Mouse (Mus musculus) frontal cortex, postnatal 14 days (tissue): Measurements from ENCODE around the gene Hgd.

Source experiments
- DNase-seq, 2 experiments: peaks; one replicate each; pipeline ENCODE4 v3.0.0; 2022; ENCODE audit warnings: low spot score in 2 of 2

Gene Hgd

DNA sequence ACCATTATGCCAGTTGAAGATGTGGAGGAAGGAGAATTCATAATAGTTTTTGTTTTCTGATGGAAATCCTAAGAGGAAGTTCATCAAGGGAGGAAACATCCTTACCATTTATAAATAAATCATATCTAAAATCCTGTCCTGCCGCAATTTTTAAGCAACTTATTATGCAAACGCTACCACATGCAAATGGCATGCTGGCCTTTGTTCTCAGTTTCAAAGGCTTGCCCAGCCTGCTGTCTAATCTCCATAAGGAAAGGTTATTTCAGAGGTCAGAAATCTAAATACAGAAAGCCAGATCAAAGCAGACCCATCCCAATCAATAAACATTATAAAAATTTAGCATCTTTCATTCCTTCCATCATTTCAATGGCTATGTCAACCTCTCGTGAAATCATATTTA lies 1.9 kb downstream of the Hgd start:
- no peak for DNase-seq

- DNase-seq: no peak
Observed at GRCm38 (mm10) chr16:37583306-37583705, 3.4 kb downstream of the Hgd start.

GRCm38 (mm10) chr16:37583801-37584200 lies 3.8 kb downstream of the Hgd start:
- no peak for DNase-seq

DNA sequence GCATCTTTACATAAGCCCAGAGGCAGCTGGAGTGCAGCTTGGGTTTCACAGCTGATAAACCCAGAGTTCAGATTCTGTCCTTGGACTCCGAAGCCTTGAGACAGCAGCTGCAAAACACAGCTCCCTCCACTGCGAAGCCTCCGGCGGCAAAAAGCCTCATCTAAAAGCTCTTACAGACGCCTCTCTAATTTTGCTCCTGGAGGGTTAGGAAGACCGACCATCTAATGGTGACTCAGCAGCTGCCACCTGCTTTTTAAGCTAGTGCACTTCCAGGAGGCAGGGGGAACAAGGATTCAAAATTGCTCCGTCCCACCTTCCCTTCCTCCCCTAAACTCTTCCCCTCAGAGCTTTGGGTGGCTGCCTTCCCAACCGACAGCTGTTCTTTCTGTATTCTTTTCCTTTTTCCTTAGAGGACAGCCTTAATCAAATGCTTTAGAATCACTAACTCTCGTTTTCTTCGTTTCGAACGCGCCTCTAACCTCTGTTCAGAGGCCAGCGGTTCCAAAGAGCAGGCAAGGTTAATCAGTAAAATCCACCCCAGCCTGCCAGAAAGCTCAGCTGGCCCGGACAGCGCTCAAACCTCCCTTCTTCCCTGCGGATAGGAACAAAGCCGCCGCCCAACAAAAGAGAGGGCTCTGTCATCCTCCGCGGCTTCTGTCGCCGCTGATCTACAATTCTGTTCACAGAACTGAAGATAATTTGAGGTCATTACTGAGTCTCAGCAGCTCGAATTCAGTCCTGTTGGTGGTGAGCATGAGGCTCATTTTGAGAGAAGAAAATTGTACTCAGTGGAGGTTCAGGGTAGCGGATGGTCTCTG lies 4.5 kb downstream of the Hgd start:
- DNase-seq: peak in 1 of 2 experiments; percentile 44

DNA sequence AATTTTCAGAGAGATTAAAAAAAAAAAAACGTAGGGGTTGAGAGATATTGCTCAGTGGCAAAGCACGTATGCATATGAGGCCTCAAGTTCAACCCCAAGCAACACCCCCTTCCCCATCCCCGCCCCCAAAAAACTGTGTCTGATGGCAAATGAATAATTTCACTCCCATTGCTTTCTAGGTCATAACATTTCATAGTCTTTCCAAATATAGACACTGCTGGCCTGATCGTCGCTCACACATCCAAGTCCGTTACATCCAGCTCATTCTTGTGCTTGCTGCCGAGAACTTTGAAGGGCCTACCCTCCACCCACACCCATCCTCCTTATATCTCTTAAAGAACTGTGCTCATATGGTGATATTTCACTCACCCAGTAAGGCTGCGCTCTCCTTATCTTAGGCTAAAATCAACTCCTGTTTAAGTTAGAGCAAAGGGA lies 5.2 kb downstream of the Hgd start:
- DNase-seq: no peak

DNA sequence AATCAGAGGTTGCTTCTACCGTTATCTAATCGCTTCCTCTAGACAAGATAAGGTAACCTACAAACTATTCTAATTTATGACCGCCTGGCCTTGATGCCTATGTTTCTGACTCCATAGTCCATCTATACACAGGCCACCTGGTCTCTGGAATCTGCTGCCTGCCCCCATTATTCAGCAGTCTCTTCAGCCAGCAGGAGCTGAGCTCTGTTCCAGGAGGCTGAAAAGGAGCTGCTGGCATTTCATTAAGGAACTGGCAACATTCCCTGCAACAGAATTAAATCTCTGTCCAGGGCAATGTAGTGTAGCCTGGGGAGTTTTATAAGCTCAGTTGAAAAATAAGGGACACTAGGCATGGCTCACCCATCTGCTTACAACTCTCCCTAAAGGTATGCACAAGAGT lies 11.0 kb downstream of the Hgd start:
- DNase-seq: no peak

DNA sequence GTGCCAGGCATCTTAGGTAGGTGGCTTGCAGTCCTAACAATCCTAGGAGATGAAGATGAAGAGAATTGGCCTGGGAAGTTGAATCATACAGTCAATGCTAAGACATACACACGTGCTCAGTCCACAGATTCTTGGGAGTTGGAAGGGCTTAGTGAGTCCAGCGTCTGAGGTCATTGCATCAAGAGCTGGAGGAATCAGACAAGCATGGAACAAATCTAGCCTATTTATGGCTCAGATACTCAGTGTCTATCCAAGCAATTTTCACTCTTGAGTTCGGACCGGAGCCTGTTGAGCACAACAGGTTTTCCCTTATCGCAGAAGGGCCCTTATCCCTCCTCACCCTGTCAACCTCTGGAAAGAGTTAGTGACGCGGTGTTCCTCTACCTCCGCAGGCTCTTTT lies 11.6 kb downstream of the Hgd start:
- no peak for DNase-seq

GRCm38 (mm10) chr16:37597412-37597811 lies 17.5 kb downstream of the Hgd start:
- DNase-seq: no peak

- no peak for DNase-seq
Observed at GRCm38 (mm10) chr16:37598463-37598862, 18.5 kb downstream of the Hgd start.

DNA sequence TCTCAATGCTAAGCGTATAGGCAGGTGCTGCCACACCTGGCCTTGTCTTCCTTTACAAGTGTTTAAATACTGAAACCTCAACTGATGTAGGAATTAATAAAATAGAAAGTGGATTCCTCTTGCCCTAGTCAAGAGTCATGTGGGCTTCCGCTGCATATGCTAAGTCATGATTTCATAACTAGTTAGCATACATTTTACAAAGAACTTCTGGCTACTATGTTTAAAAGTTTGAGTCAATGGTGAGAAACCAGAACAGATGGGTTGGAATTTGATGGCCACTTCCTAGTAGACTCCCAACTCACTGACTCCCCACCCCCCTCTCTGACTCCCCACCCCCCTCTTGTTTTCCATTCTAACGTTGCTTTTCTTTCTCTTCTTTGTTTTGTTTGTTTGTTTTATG lies 19.4 kb downstream of the Hgd start:
- DNase-seq: no peak

- DNase-seq: no peak
Observed at GRCm38 (mm10) chr16:37603431-37603830, 23.5 kb downstream of the Hgd start.

DNA sequence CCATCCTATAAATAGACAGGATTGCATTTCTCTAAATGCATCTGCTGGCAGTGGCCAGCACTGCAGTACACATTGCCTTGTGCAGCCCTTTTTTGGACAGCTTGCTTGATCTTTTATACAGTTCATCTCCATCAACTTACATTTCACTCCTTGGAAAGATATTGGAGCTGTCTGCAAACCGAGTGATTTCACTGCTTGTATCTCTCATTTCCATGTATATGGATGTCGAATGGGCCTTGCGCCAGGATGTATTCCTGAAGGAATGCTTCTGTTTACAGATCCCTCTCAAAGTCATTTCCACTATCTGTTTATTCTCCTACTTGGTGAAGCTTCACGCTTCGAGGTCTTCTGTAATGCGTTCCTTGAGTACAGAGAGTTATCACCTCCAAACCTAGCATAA lies 24.3 kb downstream of the Hgd start:
- DNase-seq: no peak

DNA sequence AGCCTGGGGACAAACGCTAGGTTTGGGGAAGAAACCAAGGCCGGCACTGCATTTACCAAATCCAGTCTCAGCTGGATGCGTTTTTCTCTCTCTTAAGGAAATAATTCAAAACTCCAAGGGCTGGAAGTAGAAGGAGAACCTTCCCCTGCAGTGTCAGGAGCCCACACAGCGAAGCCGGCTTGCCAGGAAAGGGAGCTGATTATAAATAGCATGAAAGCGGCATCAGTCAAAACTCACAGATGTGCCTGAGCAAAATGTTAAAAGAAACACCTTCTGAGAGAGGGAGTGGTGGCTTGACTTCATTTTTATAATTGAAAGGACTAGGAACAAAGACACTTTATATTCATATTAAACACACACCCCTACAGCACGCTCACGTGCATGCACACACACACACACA lies 30.4 kb downstream of the Hgd start:
- peak in 1 of 2 experiments; percentile 29 for DNase-seq

DNA sequence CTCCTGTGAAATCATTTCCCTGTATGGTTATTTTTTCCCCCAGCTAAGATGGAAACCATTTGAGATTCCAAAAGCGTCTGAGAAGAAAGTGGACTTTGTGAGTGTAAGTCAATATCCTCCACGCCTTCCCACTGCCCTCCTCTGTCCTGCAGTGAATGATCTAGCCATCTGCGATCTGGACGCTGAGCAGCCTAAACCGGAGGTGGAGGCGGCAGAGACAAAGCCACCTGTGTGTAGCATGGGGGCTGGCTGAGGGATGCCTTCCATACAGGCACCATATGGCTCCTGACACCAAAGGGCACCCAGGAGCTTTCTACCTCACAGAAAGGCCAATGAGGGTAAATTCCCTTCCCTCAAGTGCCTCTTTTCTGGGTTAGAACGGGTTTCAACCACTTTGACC lies 31.1 kb downstream of the Hgd start:
- no peak for DNase-seq

GRCm38 (mm10) chr16:37612013-37612412 lies 32.1 kb downstream of the Hgd start:
- no peak for DNase-seq

DNA sequence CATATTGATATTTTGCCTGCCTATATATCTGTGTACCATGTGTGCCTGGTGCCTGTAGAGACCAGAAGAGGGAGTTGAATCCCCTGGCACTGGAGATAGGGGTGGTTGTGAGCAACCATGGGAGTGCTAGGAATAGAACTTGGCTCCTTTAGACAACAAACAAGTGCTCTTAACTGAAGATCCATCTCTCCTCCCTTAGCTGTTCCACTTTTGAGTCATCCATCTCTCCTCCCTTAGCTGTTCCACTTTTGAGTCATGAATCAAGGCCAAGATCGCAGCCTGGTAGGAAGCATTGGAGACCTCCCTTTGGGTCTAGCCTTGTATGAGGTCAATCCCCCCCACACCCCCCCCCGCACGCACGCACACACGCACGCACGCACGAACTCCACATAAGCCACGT lies 34.6 kb downstream of the Hgd start:
- DNase-seq: no peak

GRCm38 (mm10) chr16:37615429-37615828 lies 35.5 kb downstream of the Hgd start:
- no peak for DNase-seq

DNA sequence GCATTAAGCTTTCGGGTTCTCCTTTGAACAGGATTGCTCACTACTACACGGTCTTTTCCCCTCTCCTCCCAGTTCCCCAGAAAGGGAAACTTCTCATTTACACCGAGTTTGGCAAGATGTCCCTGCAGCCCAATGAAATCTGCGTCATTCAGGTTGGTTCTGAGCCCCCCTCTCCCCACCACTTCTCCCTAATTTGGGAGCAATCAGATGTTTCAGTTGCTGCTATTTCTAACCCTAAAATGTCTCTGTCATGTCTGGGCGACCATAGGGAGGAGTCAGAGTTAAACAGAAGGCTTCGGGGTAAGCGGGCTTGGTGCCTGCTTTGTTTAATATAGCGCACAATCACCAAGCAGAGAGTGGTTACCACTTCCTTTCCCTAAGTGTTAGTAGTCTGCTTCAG lies 36.2 kb downstream of the Hgd start:
- no peak for DNase-seq

- DNase-seq: peak; percentile 43 to 46
Observed at GRCm38 (mm10) chr16:37617695-37618094, 37.7 kb downstream of the Hgd start.

- no peak for DNase-seq
Observed at GRCm38 (mm10) chr16:37622403-37622802, 42.5 kb downstream of the Hgd start.

DNA sequence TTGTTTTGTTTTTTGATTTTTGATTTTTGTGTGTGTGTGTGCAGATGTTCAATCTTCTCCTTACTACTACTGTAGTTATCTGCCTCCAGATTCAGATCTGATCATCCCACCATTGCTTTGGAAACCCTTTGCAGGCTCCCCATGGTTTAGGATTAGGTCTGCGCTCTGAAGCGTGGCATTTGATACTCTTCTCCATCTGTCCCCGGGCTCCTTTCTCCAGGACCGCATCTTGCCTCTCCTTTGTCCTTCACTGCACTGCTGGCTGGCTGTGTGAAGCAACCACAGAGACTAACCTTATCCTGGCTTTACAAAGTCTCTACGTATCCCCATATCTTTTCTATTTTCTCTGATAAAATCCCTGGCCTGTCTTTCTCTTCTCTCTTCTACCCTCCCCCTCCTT lies 43.0 kb downstream of the Hgd start:
- no peak for DNase-seq

DNA sequence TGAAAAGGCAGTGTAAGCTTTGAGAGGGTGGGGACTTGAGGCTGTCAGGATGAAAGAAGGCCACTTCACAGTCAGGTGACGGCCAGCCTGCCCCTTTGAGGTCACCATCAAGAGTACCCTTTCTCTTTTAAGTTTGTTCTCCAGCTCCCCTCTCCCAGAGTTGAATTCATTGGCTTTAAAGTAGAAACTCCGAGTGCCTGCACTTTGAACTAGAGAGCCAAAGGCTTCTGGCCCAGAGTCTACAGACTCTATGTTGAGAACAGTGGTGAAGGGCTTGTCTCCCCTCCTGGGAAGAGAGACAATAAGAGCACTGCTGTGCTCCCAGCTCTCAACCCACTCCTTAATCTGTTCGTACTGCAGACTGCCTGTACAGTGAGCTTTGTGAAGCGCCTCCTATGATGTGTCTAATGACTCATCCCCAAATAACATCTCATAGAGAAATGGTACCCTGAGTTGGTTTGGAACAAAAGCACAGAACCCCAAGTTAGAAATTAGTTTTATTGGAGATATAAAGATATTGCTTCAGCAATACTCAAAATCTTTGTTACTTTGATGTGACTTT lies 46.5 kb downstream of the Hgd start:
- no peak for DNase-seq

DNA sequence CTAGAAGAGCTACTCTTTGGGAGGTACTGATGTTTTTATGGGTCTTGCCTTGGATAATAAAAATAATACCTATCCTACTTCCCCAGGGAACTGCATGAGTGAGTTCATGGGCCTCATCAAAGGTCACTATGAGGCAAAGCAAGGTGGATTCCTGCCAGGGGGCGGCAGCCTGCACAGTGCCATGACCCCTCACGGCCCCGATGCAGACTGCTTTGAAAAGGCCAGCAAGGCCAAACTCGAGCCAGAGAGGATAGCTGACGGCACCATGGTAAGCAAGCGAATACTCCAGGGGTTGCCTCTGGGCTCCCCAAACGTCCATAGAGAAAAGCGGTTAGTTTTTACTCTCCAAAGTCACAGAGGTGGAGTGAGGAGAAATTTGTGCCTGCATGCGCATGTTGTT lies 48.4 kb downstream of the Hgd start:
- no peak for DNase-seq

GRCm38 (mm10) chr16:37629011-37629410 lies 49.1 kb downstream of the Hgd start:
- DNase-seq: no peak
